Mouse (Mus musculus): ENCODE measurements around the gene Map3k1. TPM values are rescaled to one million over a fixed set of nuclear protein-coding genes. Genes with fewer than 3 reads are reported as not detected.
A peak's percentile ranks its signal among the peaks of the same experiment; 100 is the strongest.

Gene Map3k1
- polyA plus RNA-seq, 1 experiment from 2014 or later, result 28.6 TPM

DNA sequence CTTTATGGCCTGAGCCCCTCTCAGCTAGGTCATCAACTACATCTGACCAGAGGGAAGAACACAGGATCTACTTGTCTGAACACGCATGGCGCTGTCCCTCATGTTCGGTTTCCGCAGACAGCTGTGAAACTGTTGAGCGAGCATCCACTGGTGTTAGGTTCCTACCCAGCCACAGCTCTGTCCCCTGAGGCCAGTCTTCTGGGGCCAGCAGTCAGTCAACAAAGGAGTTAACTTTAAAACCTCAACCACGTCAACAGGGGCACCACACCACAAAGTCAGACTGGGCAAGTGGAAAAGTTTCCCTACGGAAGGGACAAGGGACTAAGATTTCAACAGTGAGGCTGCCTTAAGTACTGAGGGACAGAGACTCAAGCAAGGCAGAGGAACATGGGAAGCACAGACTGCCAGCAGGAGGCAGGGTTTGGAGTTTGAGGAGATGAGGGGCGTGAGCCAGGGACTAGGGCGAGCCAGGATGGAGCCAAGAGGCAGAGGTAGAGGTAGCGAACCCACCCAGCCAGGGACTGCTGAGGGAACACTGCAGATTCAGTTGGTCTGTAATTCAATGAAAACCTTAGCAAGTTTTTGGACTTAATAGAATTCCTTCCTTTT lies 7.0 kb downstream of the Map3k1 start:
- no peaks in the 10 kb centered on the region for H3K36me3 ChIP-seq
- H3K27me3 ChIP-seq, result no peaks in the 10 kb centered on the region
- no peaks in the 10 kb centered on the region for H3K9me3 ChIP-seq
- H3K4me1 ChIP-seq, result peaks cover 90% of the 10 kb centered on the region
- no peak overlapping the region for H3K27ac ChIP-seq
- H3K4me2 ChIP-seq, result no peak overlapping the region
- no peak for ATAC-seq (ENCODE audit: borderline replicate concordance, extremely low read depth, low FRiP score, low TSS enrichment)
- H3K4me3 ChIP-seq, result no peak overlapping the region
- 68% methylated on average over 10 of the region's 10 CpGs for WGBS
- H3K9ac ChIP-seq, result no peak overlapping the region

DNA sequence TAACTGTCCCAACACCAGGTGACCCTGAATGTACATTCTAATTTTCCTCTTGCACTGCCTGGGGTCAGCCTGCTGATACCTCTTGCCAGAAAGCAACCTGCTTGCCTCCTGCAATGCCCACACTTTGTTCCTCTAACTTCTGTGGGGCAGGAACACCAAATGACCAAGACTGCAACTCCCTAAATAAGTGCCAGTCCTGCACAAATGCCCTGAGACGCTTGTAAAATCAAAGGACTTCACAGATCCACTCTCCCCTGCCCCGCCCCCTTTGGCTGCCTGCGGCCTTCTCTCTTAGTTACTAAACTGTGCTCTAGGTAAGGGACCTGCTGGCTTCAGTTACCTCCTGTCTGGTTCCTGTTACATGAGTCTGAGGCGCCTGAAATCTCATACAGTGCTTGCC lies 7.9 kb downstream of the Map3k1 start:
- Histone ChIP-seq H3K4me1 (peaks cover 95% of the 10 kb centered on the region), H3K27ac (no peak overlapping the region), H3K9ac (no peak overlapping the region), H3K36me3 (no peaks in the 10 kb centered on the region), H3K4me3 (no peak overlapping the region), H3K4me2 (no peak overlapping the region), H3K9me3 (no peaks in the 10 kb centered on the region), H3K27me3 (no peaks in the 10 kb centered on the region)
- WGBS, result 43% methylated on average over 4 of the region's 4 CpGs
- no peak for ATAC-seq (ENCODE audit: borderline replicate concordance, extremely low read depth, low FRiP score, low TSS enrichment)

DNA sequence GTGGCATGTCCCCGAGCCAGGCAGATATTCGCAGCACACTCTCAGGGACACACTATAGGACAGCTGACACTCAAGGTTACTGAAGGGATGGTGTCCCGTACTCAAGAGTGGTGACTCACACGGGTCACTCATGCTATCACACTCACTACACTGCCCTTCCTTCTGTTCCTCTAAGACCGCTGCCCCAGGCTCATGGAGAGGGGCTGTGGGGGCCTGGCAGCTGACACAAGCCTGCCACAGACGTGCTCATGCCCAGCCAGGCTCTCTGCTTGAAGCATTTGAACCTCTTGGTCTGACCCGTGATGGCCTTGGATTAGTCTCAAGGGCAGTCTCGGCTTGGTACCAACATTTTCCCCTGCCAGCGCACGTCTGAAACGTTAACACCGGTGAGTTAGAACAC lies 10.7 kb downstream of the Map3k1 start:
- Histone ChIP-seq H3K9ac (no peak overlapping the region), H3K4me1 (peaks cover 87% of the 10 kb centered on the region), H3K4me2 (peak overlapping the region; percentile 21), H3K9me3 (no peaks in the 10 kb centered on the region), H3K27me3 (no peaks in the 10 kb centered on the region), H3K36me3 (no peaks in the 10 kb centered on the region), H3K27ac (peak overlapping the region; percentile 74), H3K4me3 (no peak overlapping the region)
- 0 out of 2 replicates have a peak, but pooled peaks have one; percentile 21 for ATAC-seq (ENCODE audit: borderline replicate concordance, extremely low read depth, low FRiP score, low TSS enrichment)
- 32% methylated on average over 12 of the region's 12 CpGs for WGBS

DNA sequence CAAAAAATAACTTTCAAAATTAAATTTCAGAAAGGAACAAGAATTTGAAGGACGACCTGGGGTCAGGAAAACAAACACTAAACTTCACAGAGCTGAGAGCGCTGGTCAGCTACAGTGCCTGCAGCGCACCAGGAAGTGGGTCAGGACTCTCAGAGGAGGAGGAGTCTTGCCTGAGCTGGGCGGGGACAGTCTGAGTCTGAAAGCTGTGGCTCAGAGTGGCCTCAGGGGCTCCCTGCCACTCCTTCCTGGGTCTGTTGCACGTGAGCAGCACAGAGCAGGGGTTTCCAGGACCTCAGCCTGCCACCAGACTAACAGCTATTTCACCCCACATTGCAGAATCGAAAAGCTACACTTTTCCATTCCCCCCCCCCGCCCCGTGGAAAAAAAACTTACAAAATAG lies 11.8 kb downstream of the Map3k1 start:
- Histone ChIP-seq H3K4me3 (no peak overlapping the region), H3K9ac (no peak overlapping the region), H3K27ac (peak overlapping the region; percentile 74), H3K36me3 (no peaks in the 10 kb centered on the region), H3K27me3 (no peaks in the 10 kb centered on the region), H3K4me1 (peaks cover 87% of the 10 kb centered on the region), H3K4me2 (peak overlapping the region; percentile 21), H3K9me3 (no peaks in the 10 kb centered on the region)
- peak; percentile 88 for ATAC-seq (ENCODE audit: borderline replicate concordance, extremely low read depth, low FRiP score, low TSS enrichment)
- 7% methylated on average over 8 of the region's 8 CpGs for WGBS

DNA sequence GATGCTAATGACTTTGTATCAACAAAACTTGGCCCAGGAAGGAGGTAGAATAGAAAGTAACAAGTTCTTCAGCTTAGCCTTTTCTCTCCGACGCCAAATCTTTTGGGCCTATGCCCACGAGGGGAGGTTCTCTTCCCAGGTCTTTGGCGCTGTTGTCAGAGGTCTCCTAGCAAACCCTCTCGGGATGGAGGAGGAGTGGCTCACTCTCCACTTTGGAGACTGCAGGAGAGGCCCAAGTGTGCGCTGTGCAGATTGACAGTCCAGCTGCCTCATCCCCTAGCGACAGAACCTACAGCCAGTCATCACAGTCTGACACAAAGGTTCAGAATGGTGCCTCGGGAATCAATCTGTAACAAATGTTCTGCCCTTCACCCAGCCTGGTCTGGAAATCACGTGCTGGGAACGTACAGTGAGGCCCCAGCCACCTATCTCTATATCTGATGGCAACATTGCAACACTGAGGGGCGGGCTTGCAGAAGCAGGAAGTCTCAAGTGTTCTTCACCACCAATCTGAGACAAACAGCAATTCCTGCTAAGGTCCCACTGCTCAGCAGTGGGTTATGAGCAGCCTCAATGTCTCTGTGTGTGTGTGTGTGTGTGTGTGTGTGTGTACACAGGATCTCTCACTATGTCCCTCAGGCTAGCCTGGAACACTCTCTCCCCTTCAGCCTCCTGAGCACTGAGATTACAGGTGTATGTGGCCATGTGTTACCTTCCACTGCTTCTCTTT lies 12.4 kb downstream of the Map3k1 start:
- ATAC-seq (ENCODE audit: borderline replicate concordance, extremely low read depth, low FRiP score, low TSS enrichment), result peak; percentile 60
- Histone ChIP-seq H3K27me3 (no peaks in the 10 kb centered on the region), H3K4me1 (peaks cover 87% of the 10 kb centered on the region), H3K36me3 (no peaks in the 10 kb centered on the region), H3K27ac (peak overlapping the region; percentile 74), H3K4me3 (no peak overlapping the region), H3K9ac (no peak overlapping the region), H3K9me3 (no peaks in the 10 kb centered on the region), H3K4me2 (peak overlapping the region; percentile 21)
- WGBS, result 15% methylated on average over 11 of the region's 11 CpGs

DNA sequence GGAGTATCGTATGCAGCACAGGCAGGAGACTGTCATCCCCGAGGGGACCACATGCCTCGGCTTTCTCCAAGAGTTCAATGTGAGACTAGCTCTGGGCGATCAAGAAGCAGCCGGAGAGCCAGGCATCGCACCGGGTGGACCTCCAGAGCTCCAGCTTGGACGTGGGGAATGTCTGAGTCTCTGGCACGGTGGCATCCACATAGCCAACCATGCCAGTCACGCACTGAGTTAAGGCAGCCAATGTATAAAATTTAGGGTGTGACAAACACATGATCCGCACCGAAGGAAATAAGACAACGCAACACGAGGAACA lies 15.9 kb downstream of the Map3k1 start:
- Histone ChIP-seq H3K36me3 (no peaks in the 10 kb centered on the region), H3K9me3 (no peaks in the 10 kb centered on the region), H3K4me2 (no peak overlapping the region), H3K27me3 (no peaks in the 10 kb centered on the region), H3K27ac (peak overlapping the region; percentile 35; the same call in 1 of the 2 replicates), H3K9ac (no peak overlapping the region), H3K4me1 (peaks cover 92% of the 10 kb centered on the region), H3K4me3 (no peak overlapping the region)
- ATAC-seq (ENCODE audit: borderline replicate concordance, extremely low read depth, low FRiP score, low TSS enrichment), result no peak
- WGBS, result 73% methylated on average over 14 of the region's 14 CpGs

DNA sequence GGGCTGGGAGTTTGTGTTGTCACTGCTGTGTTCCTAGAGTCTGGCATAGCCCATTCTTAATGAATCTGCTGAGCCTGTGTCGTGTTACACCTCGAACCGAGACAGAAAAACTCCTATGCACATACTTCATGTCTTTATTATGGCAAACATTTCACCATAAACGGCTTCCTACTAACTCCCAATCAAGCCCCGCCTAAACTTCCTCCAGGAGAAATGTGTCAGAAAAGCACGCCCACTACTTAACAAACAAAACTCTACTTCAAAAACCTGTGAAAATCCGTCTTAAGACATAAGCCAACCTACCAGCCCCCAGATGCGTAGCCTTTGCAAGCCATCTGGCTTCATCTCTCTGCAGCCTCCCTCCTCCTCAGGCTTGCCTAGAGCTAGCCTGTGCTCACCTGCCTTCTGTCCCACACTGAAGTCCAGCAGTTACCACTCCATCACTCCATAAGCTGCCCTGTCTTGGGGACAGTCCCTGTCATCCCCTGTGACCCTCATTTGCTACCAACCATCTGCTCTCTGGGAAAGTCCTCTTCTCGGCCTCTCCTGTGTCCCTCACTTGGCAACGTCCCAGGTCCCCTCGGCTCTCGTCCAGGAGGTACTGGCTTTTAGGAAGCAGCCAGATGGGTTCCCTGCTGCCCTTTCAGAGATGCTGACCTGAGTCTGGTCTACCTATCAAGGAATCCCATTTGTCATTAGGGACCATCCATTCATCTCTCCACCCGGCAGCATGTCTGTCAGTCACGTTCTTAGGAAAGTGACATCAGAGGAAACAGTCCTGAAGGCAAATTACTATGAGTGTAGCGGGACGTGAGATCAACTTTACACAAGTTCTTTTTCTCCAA lies 16.4 kb downstream of the Map3k1 start:
- H3K9ac ChIP-seq, result no peak overlapping the region
- H3K36me3 ChIP-seq, result no peaks in the 10 kb centered on the region
- H3K4me2 ChIP-seq, result no peak overlapping the region
- H3K27me3 ChIP-seq, result no peaks in the 10 kb centered on the region
- peak overlapping the region; percentile 36; the same call in 1 of the 2 replicates for H3K27ac ChIP-seq
- ATAC-seq (ENCODE audit: borderline replicate concordance, extremely low read depth, low FRiP score, low TSS enrichment), result no peak
- peaks cover 90% of the 10 kb centered on the region for H3K4me1 ChIP-seq
- 21% methylated on average over 16 of the region's 16 CpGs for WGBS
- no peaks in the 10 kb centered on the region for H3K9me3 ChIP-seq
- H3K4me3 ChIP-seq, result no peak overlapping the region

DNA sequence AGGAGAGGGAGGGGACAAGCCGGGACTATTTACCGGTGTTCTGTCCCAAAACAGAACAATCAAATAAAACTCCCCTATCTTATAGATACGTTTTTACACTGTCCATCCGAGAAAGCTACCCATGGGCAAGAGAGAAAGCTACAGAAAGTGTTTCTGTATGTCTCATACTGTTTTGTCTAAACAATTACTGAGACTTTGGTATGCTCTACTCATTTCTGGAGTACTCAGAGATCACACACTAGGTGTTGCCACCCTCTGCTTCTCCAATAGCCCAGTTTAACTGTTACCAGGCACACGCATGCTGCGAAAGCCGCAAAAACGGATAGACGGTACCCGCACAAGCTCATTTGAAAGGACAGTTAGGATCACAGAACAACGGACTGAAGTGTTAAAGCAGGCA lies 17.2 kb downstream of the Map3k1 start:
- no peak for ATAC-seq (ENCODE audit: borderline replicate concordance, extremely low read depth, low FRiP score, low TSS enrichment)
- H3K4me2 ChIP-seq, result no peak overlapping the region
- no peak overlapping the region for H3K4me3 ChIP-seq
- H3K9me3 ChIP-seq, result no peaks in the 10 kb centered on the region
- peak overlapping the region; percentile 36; the same call in 1 of the 2 replicates for H3K27ac ChIP-seq
- H3K4me1 ChIP-seq, result peaks cover 82% of the 10 kb centered on the region
- H3K9ac ChIP-seq, result no peak overlapping the region
- 78% methylated on average over 11 of the region's 11 CpGs for WGBS
- no peaks in the 10 kb centered on the region for H3K36me3 ChIP-seq
- H3K27me3 ChIP-seq, result no peaks in the 10 kb centered on the region

DNA sequence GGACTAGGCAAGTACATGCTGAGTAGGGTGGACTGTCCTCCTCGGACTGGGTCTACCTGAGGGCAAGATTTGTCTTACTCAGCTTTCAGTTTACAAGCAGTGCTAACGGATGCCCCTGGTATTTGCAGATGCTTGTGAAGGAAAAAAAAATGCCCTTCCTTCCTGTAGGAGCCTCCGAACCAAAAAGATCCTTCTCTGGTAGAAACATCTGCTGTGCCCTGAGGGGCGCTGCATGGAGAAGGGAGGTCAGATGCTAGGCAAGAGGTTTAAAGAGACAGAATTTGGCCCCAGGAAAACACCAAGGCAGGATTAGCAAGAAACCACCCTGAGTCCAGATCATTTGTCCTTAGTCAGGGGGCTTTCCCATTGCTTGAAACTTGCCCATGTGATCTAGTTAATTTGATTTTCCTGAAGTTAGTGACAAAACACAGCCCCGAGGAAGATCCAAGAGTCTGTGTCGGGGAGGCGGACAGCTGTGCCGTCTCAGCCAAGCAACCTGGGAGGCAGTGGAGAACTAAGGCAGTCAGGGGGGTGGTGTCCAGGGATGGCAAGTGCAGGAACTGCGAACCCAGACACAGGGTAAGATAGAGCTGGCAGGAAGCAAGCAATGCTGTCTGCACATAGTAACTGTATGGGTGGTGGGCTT lies 19.2 kb downstream of the Map3k1 start:
- no peak overlapping the region for H3K4me3 ChIP-seq
- H3K27me3 ChIP-seq, result no peaks in the 10 kb centered on the region
- H3K36me3 ChIP-seq, result no peaks in the 10 kb centered on the region
- H3K4me2 ChIP-seq, result peak overlapping the region; percentile 22; the same call in 1 of the 2 replicates
- H3K4me1 ChIP-seq, result peaks cover 72% of the 10 kb centered on the region
- H3K9ac ChIP-seq, result no peak overlapping the region
- WGBS, result 25% methylated on average over 9 of the region's 9 CpGs
- no peak for ATAC-seq (ENCODE audit: borderline replicate concordance, extremely low read depth, low FRiP score, low TSS enrichment)
- no peaks in the 10 kb centered on the region for H3K9me3 ChIP-seq
- H3K27ac ChIP-seq, result peak overlapping the region; percentile 73

DNA sequence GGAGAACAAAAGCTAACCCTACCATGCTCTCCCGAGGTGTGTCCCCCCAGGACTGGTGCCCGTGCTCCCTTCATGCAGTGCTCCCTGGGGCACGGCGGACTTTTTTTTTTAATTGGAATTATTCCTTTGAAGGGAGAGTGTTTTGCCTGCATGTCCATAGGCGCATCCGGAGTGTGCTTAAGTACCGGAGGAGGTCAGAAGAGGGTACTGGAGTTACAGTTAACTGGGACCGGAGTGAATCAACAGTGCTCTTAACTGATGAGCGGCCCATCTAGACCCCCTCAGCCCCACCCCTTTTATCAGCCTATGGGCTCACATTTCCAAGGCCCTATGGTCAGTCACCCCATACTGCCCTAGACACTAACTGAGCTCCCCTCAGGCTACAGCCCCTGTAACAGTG lies 19.9 kb downstream of the Map3k1 start:
- H3K4me2 ChIP-seq, result peak overlapping the region; percentile 36
- H3K27ac ChIP-seq, result peak overlapping the region; percentile 73
- H3K4me3 ChIP-seq, result no peak overlapping the region
- no peaks in the 10 kb centered on the region for H3K27me3 ChIP-seq
- 36% methylated on average over 9 of the region's 9 CpGs for WGBS
- peaks cover 71% of the 10 kb centered on the region for H3K4me1 ChIP-seq
- no peaks in the 10 kb centered on the region for H3K36me3 ChIP-seq
- H3K9ac ChIP-seq, result 0 out of 2 replicates have a peak overlapping the region, but pooled peaks have one; percentile 10
- no peaks in the 10 kb centered on the region for H3K9me3 ChIP-seq
- ATAC-seq (ENCODE audit: borderline replicate concordance, extremely low read depth, low FRiP score, low TSS enrichment), result peak; percentile 29; the same call in 1 of the 2 replicates

DNA sequence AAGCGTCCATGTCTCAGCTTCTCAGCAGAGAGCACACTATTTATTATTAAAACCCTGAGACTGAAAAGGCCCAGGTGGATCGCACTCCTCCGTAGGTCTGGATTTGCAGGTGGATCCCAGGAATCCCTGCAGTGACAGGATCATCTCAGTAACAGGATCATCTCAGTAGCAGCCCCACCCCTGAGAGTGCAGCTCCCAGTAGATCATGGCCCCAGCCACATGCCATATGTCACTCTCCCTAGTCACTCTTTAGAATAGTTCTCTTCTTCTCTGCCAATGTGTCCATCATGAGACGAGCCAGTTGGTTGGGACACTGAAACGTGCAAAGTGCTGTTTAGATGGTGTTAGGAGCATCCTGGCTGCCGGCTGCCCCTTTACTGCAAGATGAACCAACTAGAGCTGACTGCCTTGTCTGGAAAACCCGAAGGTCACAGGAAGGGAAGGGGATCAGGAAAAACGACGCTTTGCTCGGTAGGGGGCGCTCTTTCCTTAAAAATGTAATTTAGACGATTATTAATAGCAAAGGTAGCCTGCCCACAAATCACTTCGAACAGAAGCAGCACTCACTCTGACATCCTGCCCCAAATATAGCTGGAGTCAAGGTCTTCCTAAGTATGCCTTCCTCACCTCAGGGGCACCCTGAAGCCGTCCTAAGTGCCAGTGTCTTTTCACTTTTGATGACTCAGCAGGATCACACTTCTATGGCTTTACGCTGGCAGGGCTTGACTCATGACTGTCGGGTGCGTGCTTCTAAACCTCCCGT lies 20.8 kb downstream of the Map3k1 start:
- 0 out of 2 replicates have a peak overlapping the region, but pooled peaks have one; percentile 10 for H3K9ac ChIP-seq
- no peak overlapping the region for H3K4me3 ChIP-seq
- H3K36me3 ChIP-seq, result no peaks in the 10 kb centered on the region
- peak overlapping the region; percentile 36 for H3K4me2 ChIP-seq
- 25% methylated on average over 18 of the region's 18 CpGs for WGBS
- peak overlapping the region; percentile 73 for H3K27ac ChIP-seq
- no peaks in the 10 kb centered on the region for H3K27me3 ChIP-seq
- H3K4me1 ChIP-seq, result peaks cover 70% of the 10 kb centered on the region
- peak; percentile 11; the same call in 1 of the 2 replicates for ATAC-seq (ENCODE audit: borderline replicate concordance, extremely low read depth, low FRiP score, low TSS enrichment)
- H3K9me3 ChIP-seq, result no peaks in the 10 kb centered on the region
